33 mouse cellular contexts compared by ENCODE assay signal in genomic region chr8:56054324-56054723, GRCm38 (mm10).
"Had no signal": no experiment of that assay in that cellular context is flagged by ENCODE, and none has a peak within 500 bp of the region (broad histone marks: within the 10 kb centered on the region; RNA-seq: fewer than 3 reads in every experiment).

No protein-coding gene starts in this region.

- DNase-seq: heart, postnatal 10 days; heart, postnatal 14 days; heart, postnatal 36 days; heart, postnatal 4 days; kidney, adult 11 months; kidney, adult 18-20 months; kidney, adult 2 months; kidney, adult 8-10 months; kidney, adult 9 months; kidney, postnatal 10 days; kidney, postnatal 14 days; kidney, postnatal 36 days; kidney, postnatal 4 days; layer of hippocampus, adult 9-11 months; layer of hippocampus, postnatal 36 days had no signal

- H3K36me3 ChIP-seq: heart, embryonic 10.5 days; heart, embryonic 13.5 days; heart, embryonic 15.5 days; hindbrain, embryonic 10.5 days; hindbrain, embryonic 12.5 days; hindbrain, embryonic 13.5 days; hindbrain, embryonic 15.5 days; intestine, embryonic 15.5 days; kidney, embryonic 15.5 days had no signal

- H3K27ac ChIP-seq: heart, embryonic 10.5 days; heart, embryonic 13.5 days; heart, embryonic 15.5 days; hindbrain, embryonic 10.5 days; hindbrain, embryonic 12.5 days; hindbrain, embryonic 13.5 days; hindbrain, embryonic 14.5 days; hindbrain, embryonic 15.5 days; hindbrain, postnatal 0 days; intestine, embryonic 15.5 days; kidney, embryonic 15.5 days; layer of hippocampus, adult 2 months; left cerebral cortex, adult 2 months had no signal

- H3K9ac ChIP-seq: heart, embryonic 13.5 days; heart, embryonic 15.5 days; hindbrain, embryonic 12.5 days; hindbrain, embryonic 13.5 days; hindbrain, embryonic 14.5 days; hindbrain, embryonic 15.5 days; intestine, embryonic 15.5 days; kidney, embryonic 15.5 days had no signal

- ATAC-seq: hindbrain, embryonic 16.5 days; hindbrain, postnatal 0 days; inflammation-experienced regulatory T-cells, adult 6 months; intestine, embryonic 15.5 days; intestine, embryonic 16.5 days; intestine, postnatal 0 days had no signal

- H3K4me1 ChIP-seq: heart, embryonic 10.5 days; heart, embryonic 13.5 days; heart, embryonic 15.5 days; hindbrain, embryonic 10.5 days; hindbrain, embryonic 12.5 days; hindbrain, embryonic 13.5 days; hindbrain, embryonic 15.5 days; intestine, embryonic 15.5 days; kidney, embryonic 15.5 days had no signal

- H3K27me3 ChIP-seq: heart, embryonic 13.5 days; heart, embryonic 15.5 days; hindbrain, embryonic 12.5 days; hindbrain, embryonic 13.5 days; hindbrain, embryonic 15.5 days; intestine, embryonic 15.5 days; kidney, embryonic 15.5 days had no signal

- H3K4me3 ChIP-seq: heart, embryonic 10.5 days; heart, embryonic 13.5 days; heart, embryonic 15.5 days; hindbrain, embryonic 10.5 days; hindbrain, embryonic 12.5 days; hindbrain, embryonic 13.5 days; hindbrain, embryonic 15.5 days; intestine, embryonic 15.5 days; kidney, embryonic 15.5 days; layer of hippocampus, adult 2 months; left cerebral cortex, adult 2 months had no signal

- H3K4me2 ChIP-seq: heart, embryonic 11.5 days; heart, embryonic 13.5 days; heart, embryonic 15.5 days; hindbrain, embryonic 12.5 days; hindbrain, embryonic 13.5 days; hindbrain, embryonic 14.5 days; hindbrain, embryonic 15.5 days; intestine, embryonic 15.5 days; kidney, embryonic 15.5 days had no signal

- H3K9me3 ChIP-seq: heart, embryonic 10.5 days; heart, embryonic 13.5 days; heart, embryonic 15.5 days; hindbrain, embryonic 10.5 days; hindbrain, embryonic 12.5 days; hindbrain, embryonic 13.5 days; hindbrain, embryonic 15.5 days; intestine, embryonic 15.5 days; kidney, embryonic 15.5 days had no signal
